Mouse (Mus musculus): ENCODE results near the gene Acy3.
"Not testable (repeated sequence)": the region's sequence is repeated elsewhere in the genome, so short reads cannot be mapped to it uniquely, and the experiment has no call there.

Acy3 gene

GRCm38 (mm10) chr19:3974608-3975007, 11.8 kb upstream of the Acy3 start:
- not testable (repeated sequence) for DNase-seq (ENCODE audit: low read depth, low spot score)

GRCm38 (mm10) chr19:3975866-3976265, 10.5 kb upstream of the Acy3 start:
- DNase-seq (ENCODE audit: low read depth, low spot score): no peak

- peak; percentile 83 for DNase-seq (ENCODE audit: low read depth, low spot score)
These were observed 6.1 kb upstream of the Acy3 start for GRCm38 (mm10) chr19:3980309-3980708.

GRCm38 (mm10) chr19:3980917-3981316, 5.5 kb upstream of the Acy3 start:
- no peak for DNase-seq (ENCODE audit: low read depth, low spot score)

- DNase-seq (ENCODE audit: low read depth, low spot score): no peak
These were observed 2.7 kb upstream of the Acy3 start for GRCm38 (mm10) chr19:3983527-3984200.

- no peak for DNase-seq (ENCODE audit: low read depth, low spot score)
These were observed 1.1 kb upstream of the Acy3 start for GRCm38 (mm10) chr19:3985261-3985681.

- DNase-seq (ENCODE audit: low read depth, low spot score): no peak
These were observed 1.7 kb downstream of the Acy3 start for GRCm38 (mm10) chr19:3988066-3988465.

GRCm38 (mm10) chr19:3988750-3989149, 2.4 kb downstream of the Acy3 start:
- no peak for DNase-seq (ENCODE audit: low read depth, low spot score)

- no peak for DNase-seq (ENCODE audit: low read depth, low spot score)
These were observed 4.4 kb downstream of the Acy3 start for GRCm38 (mm10) chr19:3990804-3991203.

GRCm38 (mm10) chr19:3991562-3991961, 5.2 kb downstream of the Acy3 start:
- no peak for DNase-seq (ENCODE audit: low read depth, low spot score)

- no peak for DNase-seq (ENCODE audit: low read depth, low spot score)
These were observed 5.6 kb downstream of the Acy3 start for GRCm38 (mm10) chr19:3991966-3992365.

GRCm38 (mm10) chr19:3992416-3992815, 6.0 kb downstream of the Acy3 start, which contains the start of gene Tbx10:
Tbx10 (plus strand) TSS chr19:3992752.
- no peak for DNase-seq (ENCODE audit: low read depth, low spot score)

GRCm38 (mm10) chr19:3994932-3995331, 8.6 kb downstream of the Acy3 start:
- DNase-seq (ENCODE audit: low read depth, low spot score): no peak

GRCm38 (mm10) chr19:3995505-3995904, 9.1 kb downstream of the Acy3 start:
- no peak for DNase-seq (ENCODE audit: low read depth, low spot score)

GRCm38 (mm10) chr19:3996106-3996505, 9.7 kb downstream of the Acy3 start:
- DNase-seq (ENCODE audit: low read depth, low spot score): no peak

GRCm38 (mm10) chr19:3996747-3997146, 10.4 kb downstream of the Acy3 start:
- DNase-seq (ENCODE audit: low read depth, low spot score): no peak

- DNase-seq (ENCODE audit: low read depth, low spot score): no peak
These were observed 10.9 kb downstream of the Acy3 start for GRCm38 (mm10) chr19:3997231-3997630.

- no peak for DNase-seq (ENCODE audit: low read depth, low spot score)
These were observed 12.0 kb downstream of the Acy3 start for GRCm38 (mm10) chr19:3998335-3998734.

- no peak for DNase-seq (ENCODE audit: low read depth, low spot score)
These were observed 12.9 kb downstream of the Acy3 start for GRCm38 (mm10) chr19:3999121-3999730.

- peak; percentile 93 for DNase-seq (ENCODE audit: low read depth, low spot score)
These were observed 13.9 kb downstream of the Acy3 start, which contains the start of the genes Nudt8 and Gm49405 for GRCm38 (mm10) chr19:4000119-4000900. Nudt8 (plus strand) TSS chr19:4000580. Gm49405 (plus strand) TSS chr19:4000626.

- no peak for DNase-seq (ENCODE audit: low read depth, low spot score)
These were observed 14.7 kb downstream of the Acy3 start for GRCm38 (mm10) chr19:4000949-4001525.

- no peak for DNase-seq (ENCODE audit: low read depth, low spot score)
These were observed 15.4 kb downstream of the Acy3 start for GRCm38 (mm10) chr19:4001752-4002151.

All from retina, postnatal 7 days (tissue).